In the genomic region with DNA sequence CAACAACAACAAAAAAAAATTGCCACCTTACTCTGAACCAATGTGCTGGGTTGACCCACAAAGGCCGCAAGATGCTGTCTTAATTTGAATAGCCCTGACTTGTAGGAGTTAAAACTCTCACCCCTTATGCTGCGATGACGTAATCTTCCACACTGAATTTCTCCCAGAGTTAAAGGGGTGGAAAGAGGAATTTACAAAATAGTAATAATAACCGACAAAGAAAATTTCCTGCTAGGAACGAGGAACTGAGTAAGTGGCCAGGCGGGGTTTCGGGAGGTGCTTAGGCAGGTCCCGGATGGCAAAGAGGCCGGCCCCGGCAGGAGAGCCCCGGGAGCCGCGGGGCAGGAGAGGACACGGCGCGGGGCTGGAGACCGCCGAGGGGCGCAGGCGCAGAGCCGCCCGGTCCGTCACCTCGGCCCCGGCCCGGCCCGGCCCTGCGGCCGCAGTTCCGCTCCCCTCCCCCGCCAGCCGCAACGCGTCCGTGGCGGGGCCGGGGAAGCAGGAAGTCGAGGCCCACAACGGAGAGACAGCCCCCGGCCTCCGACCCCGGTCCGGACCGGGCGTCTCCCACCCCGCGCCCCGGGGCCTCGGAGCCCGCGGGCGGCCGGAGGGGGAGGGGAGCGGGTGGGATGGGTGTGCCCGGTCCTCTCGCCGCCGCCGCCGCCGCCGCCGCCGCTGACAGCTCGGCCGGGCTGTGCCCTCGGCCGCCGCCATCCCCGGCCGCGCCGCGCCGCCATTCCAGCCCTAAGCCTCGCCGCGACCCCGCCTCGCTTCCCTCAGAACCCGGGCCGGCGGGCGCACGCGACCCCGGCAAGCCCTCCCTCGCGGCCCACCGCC, we compare ENCODE assay signal across 7 mouse cellular contexts. TPM values are rescaled to one million over a fixed set of nuclear protein-coding genes. Genes with fewer than 3 reads are reported as not detected.
DNase-seq lines count a peak whose midpoint lies in the region; ATAC-seq lines count a peak whose summit lies in the region.

No protein-coding gene starts in this region.

- peak overlapping the region; percentile 97 for H3K4me3 ChIP-seq in intestine, embryonic 15.5 days (replicated peaks)
- H3K4me3 ChIP-seq in limb, embryonic 11.5 days (ENCODE audit: low read depth, low read length), result peak overlapping the region; percentile 82
- peak overlapping the region; percentile 97 for H3K4me3 ChIP-seq in midbrain, embryonic 13.5 days (replicated peaks)

- under 1% methylated on average over 64 of the region's 90 CpGs for WGBS in intestine, embryonic 15.5 days
- WGBS in limb, embryonic 11.5 days, result under 1% methylated on average over 41 of the region's 90 CpGs
- 0% methylated on average over 59 of the region's 90 CpGs for WGBS in midbrain, embryonic 13.5 days

- H3K9ac ChIP-seq in intestine, embryonic 15.5 days, result peak overlapping the region; percentile 99
- H3K9ac ChIP-seq in limb, embryonic 11.5 days (ENCODE audit: low read length), result peak overlapping the region; percentile 97
- H3K9ac ChIP-seq in midbrain, embryonic 13.5 days (replicated peaks), result peak overlapping the region; percentile 98

- no peaks in the 10 kb centered on the region for H3K36me3 ChIP-seq in intestine, embryonic 15.5 days
- H3K36me3 ChIP-seq in limb, embryonic 11.5 days (ENCODE audit: control insufficient read depth, insufficient read depth, low read length), result no peaks in the 10 kb centered on the region
- no peaks in the 10 kb centered on the region for H3K36me3 ChIP-seq in midbrain, embryonic 13.5 days

- peak; percentile 85 to 93 for DNase-seq in adrenal gland, adult (ENCODE audit: inconsistent age in 2 of 2, low spot score in 1 of 2)
- peak; percentile 66 for DNase-seq in embryo, embryonic 10 days (ENCODE audit: low spot score)
- peak; percentile 56 to 75 for DNase-seq in gastrocnemius, postnatal 36 days
- DNase-seq in limb, embryonic 11.5 days (ENCODE audit: low spot score), result peak; percentile 69
- DNase-seq in spleen, adult 12 weeks (ENCODE audit: low spot score), result peak; percentile 53

- H3K4me2 ChIP-seq in intestine, embryonic 15.5 days (replicated peaks), result peak overlapping the region; percentile 59
- peak overlapping the region; percentile 58 for H3K4me2 ChIP-seq in limb, embryonic 11.5 days (ENCODE audit: low read depth, severe bottlenecking)
- peak overlapping the region; percentile 76 for H3K4me2 ChIP-seq in midbrain, embryonic 13.5 days (replicated peaks)

- intact Hi-C loops in gastrocnemius, postnatal 36 days (cut with DNase I), result no loop called here

- peaks cover 17% of the 10 kb centered on the region; the same call in 1 of the 2 replicates for H3K4me1 ChIP-seq in intestine, embryonic 15.5 days (replicated peaks)
- H3K4me1 ChIP-seq in limb, embryonic 11.5 days (ENCODE audit: control insufficient read depth, insufficient read depth, low read length), result peaks cover 6% of the 10 kb centered on the region; the same call in 1 of the 2 replicates
- H3K4me1 ChIP-seq in midbrain, embryonic 13.5 days (replicated peaks), result peaks cover 37% of the 10 kb centered on the region

- H3K9me3 ChIP-seq in intestine, embryonic 15.5 days, result no peaks in the 10 kb centered on the region
- H3K9me3 ChIP-seq in limb, embryonic 11.5 days (ENCODE audit: control insufficient read depth, low read length), result no peaks in the 10 kb centered on the region
- no peaks in the 10 kb centered on the region for H3K9me3 ChIP-seq in midbrain, embryonic 13.5 days

- peak; percentile 77 for ATAC-seq in intestine, embryonic 15.5 days
- ATAC-seq in limb, embryonic 11.5 days (ENCODE audit: insufficient number of reproducible peaks, low FRiP score, low TSS enrichment, low read depth), result peak; percentile 56
- peak; percentile 83 for ATAC-seq in midbrain, embryonic 13.5 days

- peak overlapping the region; percentile 96 for H3K27ac ChIP-seq in intestine, embryonic 15.5 days
- peak overlapping the region; percentile 92 for H3K27ac ChIP-seq in limb, embryonic 11.5 days (replicated peaks; ENCODE audit: low read depth, low read length)
- H3K27ac ChIP-seq in midbrain, embryonic 13.5 days, result peak overlapping the region; percentile 98

- no peaks in the 10 kb centered on the region for H3K27me3 ChIP-seq in intestine, embryonic 15.5 days (replicated peaks)
- no peaks in the 10 kb centered on the region for H3K27me3 ChIP-seq in limb, embryonic 11.5 days (ENCODE audit: control insufficient read depth, insufficient read depth, low read length)
- H3K27me3 ChIP-seq in midbrain, embryonic 13.5 days, result no peaks in the 10 kb centered on the region

RNA-seq across cellular contexts. Expression of a gene that starts 0.6 kb away (rescaled TPM):
- 100 to 1,000 TPM; 158 to 176 TPM for total RNA-seq in gastrocnemius, postnatal 36 days (2021)
- 653 and 697 TPM in 2 replicates for polyA plus RNA-seq in intestine, embryonic 15.5 days (2015; fragmentation: Nextera tagmentation; extraction: Ambion mirVana)
- polyA plus RNA-seq in limb, embryonic 11.5 days (2014; fragmentation: Nextera tagmentation; extraction: Ambion mirVana), result 620 and 621 TPM in 2 replicates
- 749 and 804 TPM in 2 replicates for polyA plus RNA-seq in midbrain, embryonic 13.5 days (2015; fragmentation: Nextera tagmentation; extraction: Ambion mirVana)

RNA-seq across cellular contexts. Expression of a gene that starts 52.7 kb away (rescaled TPM):
- not detected for total RNA-seq in gastrocnemius, postnatal 36 days (2021)
- not detected in 2 replicates for polyA plus RNA-seq in intestine, embryonic 15.5 days (2015; fragmentation: Nextera tagmentation; extraction: Ambion mirVana)
- not detected in 2 replicates for polyA plus RNA-seq in limb, embryonic 11.5 days (2014; fragmentation: Nextera tagmentation; extraction: Ambion mirVana)
- not detected in 2 replicates for polyA plus RNA-seq in midbrain, embryonic 13.5 days (2015; fragmentation: Nextera tagmentation; extraction: Ambion mirVana)

Comparison
In these comparisons a context has a peak if more than half of its experiments do, and no peak if none do; other contexts are left out.
1. Peak in every context shown above with its lines: DNase-seq, ATAC-seq, H3K4me3 ChIP-seq and H3K27ac ChIP-seq.